Mouse (Mus musculus): ENCODE measurements around the gene Tfap4. TPM values are rescaled to one million over a fixed set of nuclear protein-coding genes. Genes with fewer than 3 reads are reported as not detected.

Gene Tfap4
- polyA plus RNA-seq, 1 experiment from 2014 or later = 25.1 TPM

DNA sequence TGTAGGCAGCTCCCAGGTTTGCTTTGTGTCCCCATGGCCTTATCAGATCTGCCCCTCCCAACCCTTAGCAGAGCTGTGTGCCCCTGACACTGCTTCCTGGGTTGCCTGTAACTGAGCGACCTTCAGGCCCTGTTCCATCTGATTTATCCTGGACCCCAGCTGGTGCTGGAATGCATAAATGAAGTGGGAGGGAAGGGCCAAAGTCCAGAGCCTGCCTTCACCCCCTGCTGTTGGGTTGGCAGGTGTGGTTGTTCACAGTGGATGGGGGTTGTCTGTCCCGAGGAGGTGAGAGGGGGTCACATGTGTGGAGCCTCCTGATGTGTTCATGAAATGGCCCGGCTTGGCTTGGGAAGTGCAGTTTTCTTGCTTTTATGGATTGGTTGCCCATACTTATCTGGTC is 42.5 kb upstream of the Tfap4 start:
- Histone ChIP-seq H3K4me1 (replicated peaks; ENCODE audit: control insufficient read depth, insufficient read depth, low read length) (peaks cover 83% of the 10 kb centered on the region), H3K4me3 (ENCODE audit: low read depth, low read length) (no peak overlapping the region), H3K27me3 (replicated peaks; ENCODE audit: control insufficient read depth, insufficient read depth, low read length) (no peaks in the 10 kb centered on the region), H3K36me3 (ENCODE audit: control insufficient read depth, insufficient read depth, low read length) (no peaks in the 10 kb centered on the region), H3K9me3 (ENCODE audit: control insufficient read depth, low read length) (no peaks in the 10 kb centered on the region), H3K27ac (ENCODE audit: low read depth, low read length) (peak overlapping the region; percentile 44; the same call in 1 of the 2 replicates), H3K9ac (ENCODE audit: low read depth, low read length) (0 out of 2 replicates have a peak overlapping the region, but pooled peaks have one; percentile 1), H3K4me2 (no peak overlapping the region)
- ATAC-seq (replicated peaks; ENCODE audit: low FRiP score) (0 out of 2 replicates have a peak, but pooled peaks have one; percentile 42), DNase-seq (ENCODE audit: low spot score) (no peak)
- 44% methylated on average over 3 of the region's 3 CpGs for WGBS

- DNase-seq (ENCODE audit: low spot score) (no peak), ATAC-seq (replicated peaks; ENCODE audit: low FRiP score) (no peak)
- H3K27me3 ChIP-seq (replicated peaks; ENCODE audit: control insufficient read depth, insufficient read depth, low read length) = peaks cover 5% of the 10 kb centered on the region
- H3K9me3 ChIP-seq (ENCODE audit: control insufficient read depth, low read length) = no peaks in the 10 kb centered on the region
- H3K27ac ChIP-seq (ENCODE audit: low read depth, low read length) = no peak overlapping the region
- peaks cover 80% of the 10 kb centered on the region for H3K4me1 ChIP-seq (replicated peaks; ENCODE audit: control insufficient read depth, insufficient read depth, low read length)
- 68% methylated on average over 9 of the region's 9 CpGs for WGBS
- no peak overlapping the region for H3K4me3 ChIP-seq (ENCODE audit: low read depth, low read length)
- no peak overlapping the region for H3K9ac ChIP-seq (ENCODE audit: low read depth, low read length)
- H3K4me2 ChIP-seq = no peak overlapping the region
- no peaks in the 10 kb centered on the region for H3K36me3 ChIP-seq (ENCODE audit: control insufficient read depth, insufficient read depth, low read length)
Measured at GRCm38 (mm10) chr16:4600701-4601310, 41.2 kb upstream of the Tfap4 start.

- Histone ChIP-seq H3K27ac (ENCODE audit: low read depth, low read length) (no peak overlapping the region), H3K4me1 (replicated peaks; ENCODE audit: control insufficient read depth, insufficient read depth, low read length) (peaks cover 73% of the 10 kb centered on the region), H3K27me3 (replicated peaks; ENCODE audit: control insufficient read depth, insufficient read depth, low read length) (peaks cover 16% of the 10 kb centered on the region), H3K4me2 (no peak overlapping the region), H3K4me3 (ENCODE audit: low read depth, low read length) (no peak overlapping the region), H3K9me3 (ENCODE audit: control insufficient read depth, low read length) (no peaks in the 10 kb centered on the region), H3K36me3 (ENCODE audit: control insufficient read depth, insufficient read depth, low read length) (no peaks in the 10 kb centered on the region), H3K9ac (ENCODE audit: low read depth, low read length) (no peak overlapping the region)
- ATAC-seq (replicated peaks; ENCODE audit: low FRiP score) = no peak
- DNase-seq (ENCODE audit: low spot score) = no peak
- 68% methylated on average over 3 of the region's 3 CpGs for WGBS
Measured at GRCm38 (mm10) chr16:4599616-4600015, 40.0 kb upstream of the Tfap4 start.

DNA sequence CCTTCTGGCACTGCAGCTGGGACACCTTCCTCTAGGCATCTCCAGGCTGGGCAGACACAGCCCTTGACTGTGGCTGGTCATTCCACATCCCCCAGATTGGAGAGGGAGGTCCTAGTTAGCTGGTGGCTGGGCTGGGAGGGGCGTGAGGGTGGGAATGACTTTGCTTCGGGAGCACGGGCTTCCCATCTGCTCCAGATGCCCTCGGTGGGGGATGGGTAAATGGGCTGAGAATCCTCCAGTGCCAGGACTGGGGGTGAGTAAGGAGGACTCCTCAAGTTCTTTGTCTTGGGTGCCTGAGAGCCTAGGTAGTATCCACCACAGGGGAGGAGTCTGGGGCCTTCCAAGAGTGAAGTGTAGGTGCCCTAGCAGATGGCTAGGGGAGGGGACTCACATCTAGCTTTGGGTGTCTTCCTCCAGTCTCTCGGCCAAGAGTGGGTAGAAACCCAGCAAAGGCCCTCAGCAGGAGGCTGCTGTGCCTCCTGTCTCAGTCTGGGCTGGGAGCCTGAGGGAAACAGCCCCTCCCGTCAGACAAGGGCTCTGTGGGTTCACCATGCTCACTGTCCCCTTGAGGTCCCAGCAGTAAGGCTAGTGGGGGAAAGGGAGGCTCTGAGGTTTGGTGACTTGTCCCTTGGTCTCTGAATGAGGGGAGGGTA is 39.4 kb upstream of the Tfap4 start:
- Histone ChIP-seq H3K36me3 (ENCODE audit: control insufficient read depth, insufficient read depth, low read length) (no peaks in the 10 kb centered on the region), H3K27ac (ENCODE audit: low read depth, low read length) (no peak overlapping the region), H3K4me3 (ENCODE audit: low read depth, low read length) (no peak overlapping the region), H3K9ac (ENCODE audit: low read depth, low read length) (no peak overlapping the region), H3K4me1 (replicated peaks; ENCODE audit: control insufficient read depth, insufficient read depth, low read length) (peaks cover 69% of the 10 kb centered on the region), H3K4me2 (no peak overlapping the region), H3K27me3 (replicated peaks; ENCODE audit: control insufficient read depth, insufficient read depth, low read length) (peaks cover 21% of the 10 kb centered on the region), H3K9me3 (ENCODE audit: control insufficient read depth, low read length) (no peaks in the 10 kb centered on the region)
- ATAC-seq (replicated peaks; ENCODE audit: low FRiP score) = no peak
- WGBS = 40% methylated on average over 6 of the region's 6 CpGs
- no peak for DNase-seq (ENCODE audit: low spot score)

DNA sequence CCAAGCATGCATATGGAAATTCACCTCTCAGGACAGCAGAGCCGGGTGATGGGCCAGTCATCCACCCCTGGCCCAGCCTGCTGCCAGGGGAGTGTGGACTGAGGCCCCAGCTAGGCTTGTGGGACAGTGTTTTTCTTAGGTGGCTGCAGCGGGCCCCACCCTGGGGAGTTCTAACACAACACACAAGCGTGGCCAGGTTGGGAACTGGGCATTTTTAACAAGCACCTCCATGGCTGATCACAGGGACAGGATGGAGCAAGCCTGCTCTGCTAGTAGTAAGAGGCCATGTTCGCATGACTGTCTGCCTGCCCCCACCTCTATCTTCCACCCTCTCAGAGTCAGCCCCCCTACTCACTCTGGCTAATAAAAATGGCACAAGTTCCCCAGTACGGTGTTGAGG is 38.4 kb upstream of the Tfap4 start:
- DNase-seq (ENCODE audit: low spot score) (no peak), ATAC-seq (replicated peaks; ENCODE audit: low FRiP score) (no peak)
- Histone ChIP-seq H3K27ac (ENCODE audit: low read depth, low read length) (no peak overlapping the region), H3K9me3 (ENCODE audit: control insufficient read depth, low read length) (no peaks in the 10 kb centered on the region), H3K4me1 (replicated peaks; ENCODE audit: control insufficient read depth, insufficient read depth, low read length) (peaks cover 65% of the 10 kb centered on the region), H3K36me3 (ENCODE audit: control insufficient read depth, insufficient read depth, low read length) (no peaks in the 10 kb centered on the region), H3K27me3 (replicated peaks; ENCODE audit: control insufficient read depth, insufficient read depth, low read length) (peaks cover 31% of the 10 kb centered on the region), H3K9ac (ENCODE audit: low read depth, low read length) (no peak overlapping the region), H3K4me2 (no peak overlapping the region), H3K4me3 (ENCODE audit: low read depth, low read length) (no peak overlapping the region)
- WGBS = 76% methylated on average over 5 of the region's 5 CpGs

DNA sequence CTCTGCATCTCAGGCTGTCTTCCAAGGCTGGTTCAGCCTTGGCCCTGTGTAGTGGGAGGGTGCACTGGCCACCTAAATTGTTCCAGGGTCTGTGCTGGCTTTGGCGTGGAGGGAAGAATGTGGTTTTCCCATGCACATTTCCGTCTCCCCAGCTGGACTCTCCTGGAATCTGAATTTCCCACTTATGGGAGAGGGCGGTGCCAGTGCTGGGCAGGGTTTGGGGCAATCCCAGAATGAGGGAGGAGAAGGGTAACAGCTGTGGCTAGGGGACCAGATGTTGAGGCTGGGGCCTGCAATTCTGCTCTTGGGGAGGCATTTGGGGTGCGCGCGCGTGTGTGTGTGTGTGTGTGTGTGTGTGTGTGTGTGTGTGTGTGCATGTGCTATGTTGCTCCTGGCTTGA is 37.6 kb upstream of the Tfap4 start:
- H3K9me3 ChIP-seq (ENCODE audit: control insufficient read depth, low read length) = no peaks in the 10 kb centered on the region
- H3K4me2 ChIP-seq = peak overlapping the region; percentile 25; the same call in 1 of the 2 replicates
- no peak overlapping the region for H3K4me3 ChIP-seq (ENCODE audit: low read depth, low read length)

DNA sequence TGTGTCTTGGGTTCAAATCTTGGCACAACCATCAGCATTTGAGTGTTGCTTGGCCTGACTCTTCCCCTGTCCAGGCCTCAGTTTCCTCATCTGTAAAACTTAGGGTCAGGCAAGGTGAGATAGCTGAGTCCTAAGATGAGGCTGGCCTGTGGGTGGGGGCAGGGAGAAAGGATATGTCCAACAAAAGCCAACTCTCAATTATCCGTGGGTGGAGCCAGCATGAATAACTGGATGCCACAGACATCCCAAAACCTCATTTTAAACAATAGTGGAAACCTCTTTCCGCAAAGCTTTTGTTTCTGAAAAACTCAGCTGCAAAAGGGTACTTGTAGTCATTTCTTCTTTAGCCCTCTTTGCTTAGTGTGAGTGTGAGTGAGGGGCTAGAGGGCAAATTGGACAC is 37.2 kb upstream of the Tfap4 start:
- peaks cover 33% of the 10 kb centered on the region for H3K27me3 ChIP-seq (replicated peaks; ENCODE audit: control insufficient read depth, insufficient read depth, low read length)

More for the DNA sequence above, 37.6 kb upstream of the Tfap4 start:
- Histone ChIP-seq H3K27me3 (replicated peaks; ENCODE audit: control insufficient read depth, insufficient read depth, low read length) (peaks cover 33% of the 10 kb centered on the region), H3K36me3 (ENCODE audit: control insufficient read depth, insufficient read depth, low read length) (no peaks in the 10 kb centered on the region), H3K4me1 (replicated peaks; ENCODE audit: control insufficient read depth, insufficient read depth, low read length) (peaks cover 61% of the 10 kb centered on the region), H3K9ac (ENCODE audit: low read depth, low read length) (no peak overlapping the region), H3K27ac (ENCODE audit: low read depth, low read length) (no peak overlapping the region)
- DNase-seq (ENCODE audit: low spot score) (no peak), ATAC-seq (replicated peaks; ENCODE audit: low FRiP score) (no peak)
- 71% methylated on average over 7 of the region's 7 CpGs for WGBS

GRCm38 (mm10) chr16:4596141-4596728 is 36.6 kb upstream of the Tfap4 start:
- H3K4me1 ChIP-seq (replicated peaks; ENCODE audit: control insufficient read depth, insufficient read depth, low read length) = peaks cover 54% of the 10 kb centered on the region
- DNase-seq (ENCODE audit: low spot score) (no peak), ATAC-seq (replicated peaks; ENCODE audit: low FRiP score) (0 out of 2 replicates have a peak, but pooled peaks have one; percentile 9)
- peaks cover 33% of the 10 kb centered on the region for H3K27me3 ChIP-seq (replicated peaks; ENCODE audit: control insufficient read depth, insufficient read depth, low read length)
- H3K4me3 ChIP-seq (ENCODE audit: low read depth, low read length) = peak overlapping the region; percentile 75
- 35% methylated on average over 3 of the region's 3 CpGs for WGBS
- H3K4me2 ChIP-seq = peak overlapping the region; percentile 82
- H3K36me3 ChIP-seq (ENCODE audit: control insufficient read depth, insufficient read depth, low read length) = no peaks in the 10 kb centered on the region
- peak overlapping the region; percentile 81 for H3K9ac ChIP-seq (ENCODE audit: low read depth, low read length)
- no peaks in the 10 kb centered on the region for H3K9me3 ChIP-seq (ENCODE audit: control insufficient read depth, low read length)
- H3K27ac ChIP-seq (ENCODE audit: low read depth, low read length) = peak overlapping the region; percentile 52; the same call in 1 of the 2 replicates

More for the DNA sequence above, 37.2 kb upstream of the Tfap4 start:
- 65% methylated on average over 2 of the region's 2 CpGs for whole genome bisulfite sequencing
- ATAC-seq (replicated peaks; ENCODE audit: low FRiP score) = no peak
- Histone ChIP-seq H3K4me2 (peak overlapping the region; percentile 82), H3K4me1 (replicated peaks; ENCODE audit: control insufficient read depth, insufficient read depth, low read length) (peaks cover 57% of the 10 kb centered on the region), H3K27ac (ENCODE audit: low read depth, low read length) (no peak overlapping the region; the same call in 1 of the 2 replicates), H3K36me3 (ENCODE audit: control insufficient read depth, insufficient read depth, low read length) (no peaks in the 10 kb centered on the region), H3K9ac (ENCODE audit: low read depth, low read length) (no peak overlapping the region), H3K4me3 (ENCODE audit: low read depth, low read length) (peak overlapping the region; percentile 75), H3K9me3 (ENCODE audit: control insufficient read depth, low read length) (no peaks in the 10 kb centered on the region)
- DNase-seq (ENCODE audit: low spot score) = no peak

Data from liver, embryonic 11.5 days (tissue).